Mouse (Mus musculus): Measurements from ENCODE around the gene Tmem199.

DNA sequence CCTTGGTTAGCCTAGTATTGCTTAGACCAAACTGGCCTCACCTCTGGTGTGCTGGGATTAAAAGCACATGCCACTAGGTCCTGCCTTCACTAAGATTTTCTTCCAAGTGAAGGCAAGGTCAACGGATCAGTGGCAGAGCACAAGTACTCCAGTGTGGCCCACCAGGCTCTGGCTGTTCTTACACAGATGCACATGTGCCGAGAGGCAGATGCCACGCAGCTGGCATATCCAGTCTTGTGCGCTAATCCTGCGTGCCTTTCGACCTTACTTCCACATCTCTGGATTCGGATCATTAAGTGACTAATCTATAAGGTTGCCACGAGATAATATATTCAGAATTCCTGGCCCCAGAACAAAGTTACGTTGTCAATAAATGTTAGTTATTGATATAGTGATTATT lies 46.9 kb downstream of the Tmem199 start:
- no peak for TF ChIP-seq EP300 (IDR thresholded peaks at IDR 0.05; ENCODE audit: low read depth)
- TF ChIP-seq CTCF (IDR thresholded peaks at IDR 0.05; ENCODE audit: low read depth) = no peak
